Mouse (Mus musculus) heart, embryonic 12.5 days (tissue): ENCODE measurements around the gene Snx29. TPM values are rescaled to one million over a fixed set of nuclear protein-coding genes. Genes with fewer than 3 reads are reported as not detected.
"Not testable (repeated sequence)": the region's sequence is repeated elsewhere in the genome, so short reads cannot be mapped to it uniquely, and the experiment has no call there.

Experiments
- ATAC-seq: fragments of 200-750 bp; cut with Nextera tagmentation; 2 replicates; pipeline ENCODE4 v1.8.0; 2017; ENCODE audit warnings: moderate TSS enrichment, moderate library complexity; ENCODE audit not compliant: insufficient number of reproducible peaks, low FRiP score
- H3K27ac ChIP-seq: fragments of 300-500 bp; sonication (generic); 2 replicates; pipeline ENCODE4 v1.5.1; 2016; ENCODE audit warnings: mild to moderate bottlenecking, moderate library complexity; ENCODE audit not compliant: poor library complexity, severe bottlenecking
- H3K27me3 ChIP-seq: fragments of 300-500 bp; sonication (generic); replicated peaks from 2 replicates; pipeline ENCODE4 v1.6.1; 2016; ENCODE audit warnings: mild to moderate bottlenecking, moderate library complexity
- H3K36me3 ChIP-seq: fragments of 300-500 bp; sonication (generic); 2 replicates; pipeline ENCODE4 v1.6.1; 2016; ENCODE audit warnings: mild to moderate bottlenecking, moderate library complexity
- H3K4me1 ChIP-seq: fragments of 300-500 bp; sonication (generic); replicated peaks from 2 replicates; pipeline ENCODE4 v1.6.1; 2016; ENCODE audit warnings: mild to moderate bottlenecking
- H3K4me2 ChIP-seq: fragments of 300-500 bp; sonication (generic); 2 replicates; pipeline ENCODE4 v1.6.1; 2016; ENCODE audit warnings: mild to moderate bottlenecking, moderate library complexity
- H3K4me3 ChIP-seq: fragments of 300-500 bp; sonication (generic); 2 replicates; pipeline ENCODE4 v1.5.1; 2016; ENCODE audit warnings: mild to moderate bottlenecking
- H3K9ac ChIP-seq: fragments of 300-500 bp; sonication (generic); 2 replicates; pipeline ENCODE4 v1.6.1; 2016; ENCODE audit warnings: mild to moderate bottlenecking, moderate library complexity
- H3K9me3 ChIP-seq: fragments of 300-500 bp; sonication (generic); replicated peaks from 2 replicates; pipeline ENCODE4 v1.6.1; 2016; ENCODE audit warnings: mild to moderate bottlenecking, moderate library complexity
- WGBS: fragments of 180-500 bp; shearing (Covaris S2); methylation state at CpG from one replicate; pipeline ENCODE4 v1.1.7; 2016; 5-methylcytosine and 5-hydroxymethylcytosine counted together
- polyA plus RNA-seq: library from polyadenylated mRNA; unstranded; fragments of >200 nt; fragmentation: Nextera tagmentation; extraction: Ambion mirVana; gene quantifications from 2 replicates; pipeline ENCODE4 v1.2.1, GENCODE M21; 2016

Gene Snx29
- polyA plus RNA-seq, 1 experiment from 2014 or later: 6.7 TPM

DNA sequence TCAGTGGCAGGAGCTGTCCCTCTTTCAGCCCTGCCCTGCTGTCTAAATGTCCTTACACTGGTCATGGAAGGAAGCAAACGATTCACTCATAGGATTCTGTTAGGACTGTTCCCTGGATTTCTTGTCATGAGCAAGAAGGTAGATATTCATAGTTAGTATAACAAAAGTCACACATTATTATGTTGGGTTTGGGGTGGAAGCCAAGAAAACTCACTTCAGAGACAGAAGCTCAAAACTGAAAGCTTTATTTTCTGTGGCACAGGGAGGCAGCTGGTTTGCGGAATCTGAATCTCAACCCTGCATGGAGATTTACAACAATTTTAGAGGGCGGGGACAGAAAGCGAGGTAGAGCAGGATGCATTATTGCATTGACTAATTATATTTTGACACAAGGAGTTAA is 86.0 kb downstream of the Snx29 start:
- no peak overlapping the region for H3K9ac ChIP-seq
- H3K4me3 ChIP-seq: no peak overlapping the region
- 89% methylated on average over 4 of the region's 4 CpGs for WGBS
- no peaks in the 10 kb centered on the region for H3K27me3 ChIP-seq
- H3K36me3 ChIP-seq: peaks cover 3% of the 10 kb centered on the region; the same call in 1 of the 2 replicates
- ATAC-seq: no peak
- no peak overlapping the region for H3K4me2 ChIP-seq
- H3K9me3 ChIP-seq: no peaks in the 10 kb centered on the region
- no peak overlapping the region for H3K27ac ChIP-seq
- peaks cover 15% of the 10 kb centered on the region for H3K4me1 ChIP-seq

DNA sequence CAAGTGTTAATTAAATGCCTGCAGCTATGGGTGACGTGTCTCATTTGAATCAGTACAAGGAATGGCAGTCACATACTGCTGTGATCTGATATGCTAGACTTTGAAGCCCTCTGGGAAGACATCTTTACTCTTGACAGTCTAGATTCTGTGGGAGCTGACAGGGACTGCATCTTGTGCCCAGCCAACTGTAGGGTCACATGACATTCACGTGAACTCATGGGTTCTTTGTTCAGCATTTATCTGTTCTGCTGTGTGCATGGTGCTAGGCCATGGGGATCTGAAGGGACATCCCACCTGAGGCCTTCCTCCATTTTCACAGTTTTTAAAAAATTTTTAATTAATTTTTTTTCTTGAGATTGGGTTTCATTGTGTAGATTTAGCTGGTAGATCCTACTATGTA is 91.9 kb downstream of the Snx29 start:
- H3K4me3 ChIP-seq: no peak overlapping the region
- 73% methylated on average over 2 of the region's 2 CpGs for WGBS

DNA sequence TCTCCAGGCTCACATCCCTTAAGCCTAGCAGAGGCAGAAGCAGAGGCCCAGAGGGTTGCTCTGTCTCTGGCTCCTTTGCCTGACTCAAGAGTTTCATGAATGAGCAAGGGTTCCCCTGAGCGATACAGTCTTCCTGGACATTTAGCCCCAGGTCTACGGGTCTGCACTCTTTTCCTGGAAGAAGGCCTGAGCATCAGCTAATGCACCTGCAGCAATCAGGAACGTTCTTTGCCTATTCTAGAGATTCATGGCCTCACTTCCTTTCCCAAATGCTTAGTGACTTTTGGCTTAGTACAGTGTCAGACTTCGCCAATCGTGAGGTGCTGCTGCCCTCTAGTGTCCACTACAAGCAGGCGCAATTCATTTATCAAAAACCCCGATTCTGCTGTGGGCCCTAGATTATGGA is 95.5 kb downstream of the Snx29 start:
- Histone ChIP-seq H3K4me1 (no peaks in the 10 kb centered on the region), H3K4me3 (no peak overlapping the region), H3K27me3 (no peaks in the 10 kb centered on the region), H3K36me3 (no peaks in the 10 kb centered on the region), H3K9me3 (no peaks in the 10 kb centered on the region), H3K9ac (no peak overlapping the region), H3K27ac (no peak overlapping the region), H3K4me2 (no peak overlapping the region)
- ATAC-seq: no peak
- WGBS: 19% methylated on average over 7 of the region's 7 CpGs

More for the DNA sequence above, 91.9 kb downstream of the Snx29 start:
- Histone ChIP-seq H3K9me3 (no peaks in the 10 kb centered on the region), H3K27me3 (no peaks in the 10 kb centered on the region), H3K27ac (no peak overlapping the region), H3K4me2 (no peak overlapping the region), H3K9ac (no peak overlapping the region), H3K36me3 (no peaks in the 10 kb centered on the region), H3K4me1 (no peaks in the 10 kb centered on the region)
- ATAC-seq: no peak

GRCm38 (mm10) chr16:11420311-11421080 is 97.8 kb downstream of the Snx29 start:
- no peaks in the 10 kb centered on the region for H3K27me3 ChIP-seq
- no peak overlapping the region for H3K4me3 ChIP-seq
- ATAC-seq: no peak
- no peaks in the 10 kb centered on the region for H3K9me3 ChIP-seq
- no peak overlapping the region for H3K4me2 ChIP-seq
- peaks cover 8% of the 10 kb centered on the region for H3K4me1 ChIP-seq
- no peak overlapping the region for H3K27ac ChIP-seq
- H3K9ac ChIP-seq: no peak overlapping the region
- no peaks in the 10 kb centered on the region for H3K36me3 ChIP-seq
- 76% methylated on average over 12 of the region's 12 CpGs for whole genome bisulfite sequencing

GRCm38 (mm10) chr16:11422165-11422564 is 99.5 kb downstream of the Snx29 start:
- Histone ChIP-seq H3K4me2 (no peak overlapping the region), H3K4me3 (no peak overlapping the region), H3K9ac (no peak overlapping the region), H3K9me3 (no peaks in the 10 kb centered on the region), H3K4me1 (peaks cover 12% of the 10 kb centered on the region), H3K36me3 (no peaks in the 10 kb centered on the region), H3K27ac (no peak overlapping the region), H3K27me3 (no peaks in the 10 kb centered on the region)
- WGBS: 82% methylated on average over 1 of the region's 1 CpGs
- ATAC-seq: peak; percentile 74

- ATAC-seq: peak; percentile 63; the same call in 1 of the 2 replicates
- H3K27me3 ChIP-seq: no peaks in the 10 kb centered on the region
- H3K27ac ChIP-seq: no peak overlapping the region
- H3K4me3 ChIP-seq: no peak overlapping the region
- no peaks in the 10 kb centered on the region for H3K9me3 ChIP-seq
- no peak overlapping the region for H3K9ac ChIP-seq
- H3K4me1 ChIP-seq: peaks cover 12% of the 10 kb centered on the region
- no peaks in the 10 kb centered on the region for H3K36me3 ChIP-seq
- no peak overlapping the region for H3K4me2 ChIP-seq
- 71% methylated on average over 2 of the region's 2 CpGs for WGBS
Observed at GRCm38 (mm10) chr16:11422889-11423610, 100.3 kb downstream of the Snx29 start.

- H3K4me3 ChIP-seq, H3K9me3 ChIP-seq, H3K4me2 ChIP-seq, H3K36me3 ChIP-seq, ATAC-seq, H3K27me3 ChIP-seq, H3K27ac ChIP-seq, H3K9ac ChIP-seq: not testable (repeated sequence)
- WGBS: 94% methylated on average over 2 of the region's 2 CpGs
- peaks cover 12% of the 10 kb centered on the region for H3K4me1 ChIP-seq
Observed at GRCm38 (mm10) chr16:11423611-11424297, 101.0 kb downstream of the Snx29 start.

DNA sequence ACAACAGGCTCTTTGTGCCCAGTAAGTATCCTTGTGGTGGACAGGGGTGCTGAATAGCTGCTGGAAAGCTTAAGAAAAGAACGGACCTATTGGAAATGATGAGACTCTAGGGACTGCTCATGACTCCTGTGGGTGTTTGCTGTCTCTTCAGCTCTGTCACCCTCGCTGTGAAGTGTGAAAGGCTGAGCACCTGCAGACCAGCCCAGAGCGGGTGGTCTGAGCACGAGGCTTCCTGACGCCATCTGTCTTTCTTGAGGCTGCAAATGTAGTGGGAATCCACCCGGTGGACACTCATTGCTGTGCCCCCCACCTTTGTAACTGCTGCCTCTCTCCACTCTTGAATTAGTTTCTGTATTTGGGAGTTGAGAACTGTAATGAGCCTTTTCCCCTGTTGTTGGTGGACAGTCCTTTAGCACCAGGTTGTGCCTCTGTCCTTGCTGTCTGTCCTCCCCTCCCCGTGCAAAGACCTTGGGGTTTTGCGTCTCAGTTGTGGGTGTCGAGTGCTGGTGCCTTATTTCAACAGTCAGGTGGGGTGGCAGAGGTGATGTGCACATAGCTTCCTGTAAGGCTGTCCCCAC is 101.9 kb downstream of the Snx29 start:
- H3K4me2 ChIP-seq: no peak overlapping the region
- H3K4me1 ChIP-seq: peaks cover 12% of the 10 kb centered on the region
- no peak overlapping the region for H3K27ac ChIP-seq
- no peaks in the 10 kb centered on the region for H3K9me3 ChIP-seq
- 89% methylated on average over 9 of the region's 9 CpGs for WGBS
- H3K4me3 ChIP-seq: no peak overlapping the region
- H3K36me3 ChIP-seq: no peaks in the 10 kb centered on the region
- no peak for ATAC-seq
- no peaks in the 10 kb centered on the region for H3K27me3 ChIP-seq
- no peak overlapping the region for H3K9ac ChIP-seq

DNA sequence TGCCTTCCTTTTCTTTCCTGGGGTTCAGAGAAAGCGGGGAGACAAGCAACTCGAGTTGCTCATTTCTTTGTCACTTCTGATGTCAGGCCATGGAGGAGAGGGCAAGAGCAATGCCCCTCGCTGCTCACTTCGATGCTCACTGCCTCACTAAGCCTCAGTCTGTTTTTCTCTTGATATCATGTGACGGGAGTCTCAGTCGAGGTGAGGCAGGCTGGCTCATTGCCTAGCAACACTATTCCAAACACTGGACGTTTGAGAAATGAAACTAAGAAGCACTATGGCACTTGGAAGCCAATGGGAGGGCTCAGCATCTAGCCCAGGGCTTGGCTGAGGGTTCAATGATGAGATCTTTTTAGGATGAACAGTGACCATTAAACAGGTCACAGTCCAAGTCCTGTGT is 102.6 kb downstream of the Snx29 start:
- Histone ChIP-seq H3K9me3 (no peaks in the 10 kb centered on the region), H3K27ac (no peak overlapping the region), H3K4me3 (no peak overlapping the region), H3K27me3 (no peaks in the 10 kb centered on the region), H3K4me2 (no peak overlapping the region), H3K9ac (no peak overlapping the region), H3K4me1 (peaks cover 12% of the 10 kb centered on the region), H3K36me3 (no peaks in the 10 kb centered on the region)
- WGBS: 44% methylated on average over 7 of the region's 7 CpGs
- no peak for ATAC-seq

DNA sequence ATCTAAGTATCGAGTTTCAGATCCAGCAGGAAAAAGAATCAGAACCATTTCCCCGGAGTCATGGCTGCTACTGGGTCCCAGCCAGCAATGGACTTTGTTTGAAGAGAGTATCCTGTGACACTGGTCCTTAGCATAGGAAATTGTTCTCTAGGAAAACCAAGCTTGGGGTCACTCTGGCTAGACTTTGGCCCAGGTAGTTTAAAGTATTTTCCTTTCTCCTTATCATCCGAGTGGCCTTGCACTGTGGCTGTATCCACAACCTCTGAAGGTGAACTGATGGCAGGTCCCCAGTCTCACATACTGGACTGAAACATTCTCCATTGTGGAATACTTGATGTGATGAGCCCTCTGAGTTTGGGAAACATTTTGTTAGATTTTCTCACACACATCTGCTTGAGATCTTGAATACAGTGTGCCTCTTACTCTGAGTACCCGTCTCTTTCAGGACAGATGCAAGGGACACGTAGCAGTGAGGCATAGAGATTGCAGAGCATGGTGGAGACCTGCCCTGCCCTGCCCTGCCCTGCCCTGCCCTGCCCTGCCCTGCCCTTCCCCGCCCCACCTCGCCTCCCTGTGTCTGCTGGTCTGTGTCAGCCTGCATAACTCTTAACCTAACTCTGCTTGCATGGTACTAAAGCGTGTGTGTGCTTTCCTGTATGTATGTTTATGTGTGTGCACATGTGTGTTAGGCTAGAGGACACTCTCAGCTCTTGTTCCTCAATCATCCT is 104.3 kb downstream of the Snx29 start:
- Histone ChIP-seq H3K4me1 (peaks cover 12% of the 10 kb centered on the region), H3K36me3 (no peaks in the 10 kb centered on the region), H3K27ac (no peak overlapping the region), H3K4me3 (no peak overlapping the region), H3K27me3 (no peaks in the 10 kb centered on the region), H3K4me2 (no peak overlapping the region), H3K9me3 (no peaks in the 10 kb centered on the region), H3K9ac (no peak overlapping the region)
- 67% methylated on average over 7 of the region's 8 CpGs for WGBS
- ATAC-seq: no peak
